Mouse (Mus musculus) megakaryocyte-erythroid progenitor cell, adult 5 weeks (primary cell): ENCODE results near the gene Tom1l2. TPM values are rescaled to one million over a fixed set of nuclear protein-coding genes. Genes with fewer than 3 reads are reported as not detected.

ENCODE experiments used
- polyA plus RNA-seq: library from polyadenylated mRNA; stranded (reverse); fragments of >175 nt; gene quantifications from 2 replicates; pipeline ENCODE4 v1.2.3, GENCODE M21; 2012

Tom1l2 gene
- polyA plus RNA-seq, result 12.9 and 17.8 TPM in 2 replicates

DNA sequence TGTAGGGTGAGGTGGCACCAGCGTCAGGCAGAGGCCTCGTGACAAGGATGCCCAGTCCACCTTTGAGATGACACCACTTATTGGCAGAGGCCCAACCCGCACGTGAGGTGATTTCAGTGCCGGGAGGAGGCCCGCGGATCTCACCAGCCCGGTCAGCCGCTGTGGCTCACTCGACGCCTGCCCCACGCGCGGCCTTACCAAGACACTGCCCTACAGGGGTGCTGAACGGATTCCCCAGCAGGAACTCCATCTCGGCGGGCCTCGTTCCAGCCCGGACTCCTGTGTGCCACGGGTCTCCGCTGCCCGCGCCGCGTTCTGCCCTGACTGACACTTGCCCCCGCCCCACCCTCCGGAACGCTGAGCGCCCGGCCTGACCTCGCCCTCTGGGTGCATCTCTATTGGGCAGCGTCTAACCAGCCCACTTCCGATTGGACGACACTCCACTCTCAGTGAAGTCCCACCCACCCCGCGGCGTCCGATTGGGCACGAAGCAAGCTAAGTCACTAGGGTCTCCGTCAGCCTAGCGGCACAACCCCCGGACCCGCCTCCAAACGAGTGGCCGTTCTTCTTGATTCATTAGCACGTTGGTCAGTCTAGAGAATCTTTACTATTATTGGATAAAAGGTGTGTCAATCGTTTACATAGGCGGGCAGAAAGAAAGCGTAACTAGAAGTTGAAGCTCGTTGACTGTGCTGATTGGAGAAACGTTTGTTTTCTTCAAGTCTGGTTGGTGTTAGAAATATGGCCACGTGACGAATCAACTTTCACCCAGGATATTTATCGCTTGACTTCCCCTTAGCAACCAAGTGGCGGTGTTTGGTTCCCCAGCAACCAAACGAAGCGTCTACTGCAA lies at the start of gene Tom1l2, which contains the start of gene Drc3:
TSS of gene Tom1l2 (minus strand) at position 347 of the 853 bp plus-strand sequence.
TSS of gene Drc3 (plus strand) at position 771 of the 853 bp plus-strand sequence.

GRCm38 (mm10) chr11:60222469-60223236 lies 130.1 kb downstream of the Tom1l2 start, which contains the start of gene Srebf1:
Gene Srebf1, minus strand, starts transcription at chr11:60222581.

Other genes starting within 250 kb of the Tom1l2 start
- gene Rai1, start 247.9 kb downstream of the Tom1l2 start, polyA plus RNA-seq, result 90.5 and 117 TPM in 2 replicates
- 203 and 224 TPM in 2 replicates for gene Srebf1, start 130.3 kb downstream of the Tom1l2 start, polyA plus RNA-seq
- 0.08 TPM in 1 of 2 replicates, not detected in the other for gene Drc3, start 424 bp upstream of the Tom1l2 start, polyA plus RNA-seq
- gene Gid4, start 64.2 kb upstream of the Tom1l2 start, polyA plus RNA-seq, result 14.3 and 14.7 TPM in 2 replicates
- 59.6 and 67.7 TPM in 2 replicates for gene Atpaf2, start 65.6 kb upstream of the Tom1l2 start, polyA plus RNA-seq
- gene Drg2, start 101.7 kb upstream of the Tom1l2 start, polyA plus RNA-seq, result 44.6 and 49.2 TPM in 2 replicates
- 0.04 and 0.05 TPM in 2 replicates for gene Myo15, start 116.4 kb upstream of the Tom1l2 start, polyA plus RNA-seq
- 31.7 and 38.0 TPM in 2 replicates for gene Alkbh5, start 183.5 kb upstream of the Tom1l2 start, polyA plus RNA-seq